Mouse (Mus musculus): ENCODE measurements around the gene Rprd1b. TPM values are rescaled to one million over a fixed set of nuclear protein-coding genes. Genes with fewer than 3 reads are reported as not detected.

Gene Rprd1b
- 10.4 and 11.9 TPM in 2 replicates for polyA plus RNA-seq (2012; rRNA removed)

GRCm38 (mm10) chr2:158028354-158028863, at the start of gene Rprd1b, which contains the start of gene Tti1:
Rprd1b (plus strand) TSS chr2:158028497.
Tti1 (minus strand) TSS chr2:158028433.

DNA sequence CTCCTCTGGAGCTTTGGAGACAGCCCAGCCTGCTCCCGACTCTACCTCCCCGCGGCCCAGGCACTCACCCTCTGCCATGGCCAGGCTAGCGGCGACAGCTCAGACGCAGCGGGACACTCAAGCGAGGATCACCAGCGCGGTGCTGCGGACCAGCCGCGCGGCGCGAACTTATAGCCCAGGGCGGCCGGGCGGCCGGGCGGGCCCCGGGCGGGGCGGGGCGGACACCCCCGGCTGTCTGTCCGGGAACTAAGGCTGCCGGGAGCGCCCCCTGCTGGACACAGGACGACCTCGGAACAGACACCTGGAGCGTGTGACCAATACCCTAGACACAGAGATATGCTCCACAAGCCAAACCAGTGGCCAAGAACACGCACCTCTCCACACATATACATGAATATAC, 117.9 kb downstream of the Rprd1b start, which contains the start of gene Tgm2:
TSS of gene Tgm2 (minus strand) at position 214 of the 400 bp plus-strand sequence.

Other genes with a start within 250 kb of the Rprd1b start
- gene Vstm2l, start 113.8 kb upstream of the Rprd1b start, polyA plus RNA-seq (2012; rRNA removed) = not detected in 2 replicates
- gene Tti1, start 64 bp upstream of the Rprd1b start, polyA plus RNA-seq (2012; rRNA removed) = 8.0 and 8.3 TPM in 2 replicates
- 48.9 and 49.6 TPM in 2 replicates for gene Tgm2, start 117.9 kb downstream of the Rprd1b start, polyA plus RNA-seq (2012; rRNA removed)
- 0.86 and 1.0 TPM in 2 replicates for gene D630003M21Rik, start 200.7 kb downstream of the Rprd1b start, polyA plus RNA-seq (2012; rRNA removed)
- gene Bpi, start 229.6 kb downstream of the Rprd1b start, polyA plus RNA-seq (2012; rRNA removed) = 0.02 TPM in 1 of 2 replicates, not detected in the other

All from liver, embryonic 18 days (tissue).